Mouse (Mus musculus) adipose tissue, adult 10 weeks (tissue): ENCODE measurements around the gene Retreg1. TPM values are rescaled to one million over a fixed set of nuclear protein-coding genes. Genes with fewer than 3 reads are reported as not detected.

Experiments
- polyA plus RNA-seq: library from polyadenylated mRNA; stranded (reverse); fragments of 350-450 nt; fragmentation: Illumina TruSeq; extraction: RNeasy Lipid Tissue Mini Kit (QIAGEN cat#74804); gene quantifications from one replicate; pipeline ENCODE4 v1.2.3, GENCODE M21; 2014; ENCODE audit warnings: low read depth, low replicate concordance

The Retreg1 gene
- 31.1 TPM for polyA plus RNA-seq

GRCm38 (mm10) chr15:25843086-25843991, at the start of gene Retreg1:
TSS of gene Retreg1 (plus strand) at chr15:25843180.

GRCm38 (mm10) chr15:25984067-25984733, 141.2 kb downstream of the Retreg1 start, which contains the start of gene Zfp622:
TSS of gene Zfp622 (plus strand) at chr15:25984366.

Other genes starting within 250 kb of the Retreg1 start
- 15.8 TPM for gene Myo10, start 220.7 kb upstream of the Retreg1 start, polyA plus RNA-seq
- 35.6 TPM for gene Zfp622, start 141.2 kb downstream of the Retreg1 start, polyA plus RNA-seq